Mouse (Mus musculus) neural tube, embryonic 11.5 days (tissue): Measurements from ENCODE around the gene Sparc. TPM values are rescaled to one million over a fixed set of nuclear protein-coding genes. Genes with fewer than 3 reads are reported as not detected.
A peak's percentile ranks its signal among the peaks of the same experiment; 100 is the strongest.

ENCODE experiments used
- ATAC-seq: fragments of 200-750 bp; cut with Nextera tagmentation; 2 replicates; pipeline ENCODE4 v1.8.0; 2017; ENCODE audit warnings: moderate number of reproducible peaks, mild to moderate bottlenecking, moderate TSS enrichment, moderate library complexity; ENCODE audit not compliant: insufficient read depth, low FRiP score, low TSS enrichment
- DNase-seq: peaks from one replicate; pipeline ENCODE4 v3.0.0-alpha.2; 2015; ENCODE audit warnings: low spot score
- H3K27ac ChIP-seq: fragments of 300-500 bp; sonication (generic); 2 replicates; pipeline ENCODE4 v1.5.1; 2014; ENCODE audit warnings: low read depth, mild to moderate bottlenecking, low read length
- H3K27me3 ChIP-seq: fragments of 300-500 bp; sonication (generic); 2 replicates; pipeline ENCODE4 v1.6.1; 2014; ENCODE audit warnings: mild to moderate bottlenecking, low read length, mixed read lengths; ENCODE audit not compliant: control insufficient read depth, insufficient read depth
- H3K36me3 ChIP-seq: fragments of 300-500 bp; sonication (generic); 2 replicates; pipeline ENCODE4 v1.6.1; 2014; ENCODE audit warnings: mild to moderate bottlenecking, low read length, moderate library complexity, mixed read lengths; ENCODE audit not compliant: control insufficient read depth, insufficient read depth
- H3K4me1 ChIP-seq: fragments of 300-500 bp; sonication (generic); 2 replicates; pipeline ENCODE4 v1.6.1; 2014; ENCODE audit warnings: low read length, mixed read lengths; ENCODE audit not compliant: control insufficient read depth, insufficient read depth
- H3K4me2 ChIP-seq: fragments of 300-500 bp; sonication (generic); 2 replicates; pipeline ENCODE4 v1.6.1; 2014; ENCODE audit warnings: low read depth, mild to moderate bottlenecking, moderate library complexity
- H3K4me3 ChIP-seq: fragments of 300-500 bp; sonication (generic); 2 replicates; pipeline ENCODE4 v1.5.1; 2014; ENCODE audit warnings: low read depth, low read length
- H3K9ac ChIP-seq: fragments of 300-500 bp; sonication (generic); 2 replicates; pipeline ENCODE4 v1.6.1; 2014; ENCODE audit warnings: mild to moderate bottlenecking, low read length
- H3K9me3 ChIP-seq: fragments of 300-500 bp; sonication (generic); 2 replicates; pipeline ENCODE4 v1.6.1; 2016; ENCODE audit warnings: low read length; ENCODE audit not compliant: control insufficient read depth
- WGBS: fragments of 180-500 bp; shearing (Covaris S2); extraction: QIAGEN DNeasy Blood & Tissue Kit; methylation state at CpG from one replicate; pipeline ENCODE4 v1.1.7; 2014; 5-methylcytosine and 5-hydroxymethylcytosine counted together
- polyA plus RNA-seq: library from polyadenylated mRNA; unstranded; fragments of >200 nt; fragmentation: Nextera tagmentation; extraction: Ambion mirVana; gene quantifications from 2 replicates; pipeline ENCODE4 v1.2.1, GENCODE M21; 2014

The Sparc gene
- polyA plus RNA-seq, 1 experiment from 2014 or later, result 450 TPM

DNA sequence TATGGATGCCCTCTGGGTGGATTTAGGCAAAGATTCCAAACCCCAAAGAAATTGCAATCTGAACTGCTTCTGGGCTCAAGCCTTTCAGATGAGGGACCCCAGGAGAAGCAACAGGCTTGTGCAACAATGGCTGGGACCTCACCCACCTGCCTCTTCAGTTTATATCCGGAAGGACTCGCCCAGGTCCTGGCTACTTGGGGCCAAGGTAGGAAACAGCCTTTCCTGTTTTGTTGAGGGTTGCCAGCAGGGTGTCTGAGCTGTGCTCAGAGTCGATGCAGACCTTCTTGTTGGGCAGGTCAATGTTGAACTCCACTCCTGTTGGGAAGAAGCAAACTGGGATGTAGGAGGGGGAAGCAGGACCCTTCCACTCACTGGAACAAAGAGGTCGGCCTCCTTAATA, 27.3 kb upstream of the Sparc start:
- Histone ChIP-seq H3K9ac (no peak overlapping the region), H3K36me3 (no peaks in the 10 kb centered on the region; the same call in 1 of the 2 replicates), H3K27me3 (no peaks in the 10 kb centered on the region), H3K4me1 (no peaks in the 10 kb centered on the region; the same call in 1 of the 2 replicates), H3K9me3 (no peaks in the 10 kb centered on the region), H3K27ac (no peak overlapping the region), H3K4me3 (no peak overlapping the region), H3K4me2 (no peak overlapping the region)
- ATAC-seq, result no peak
- DNase-seq, result no peak
- WGBS, result 75% methylated on average over 4 of the region's 4 CpGs

- no peak for ATAC-seq
- no peak for DNase-seq
- no peaks in the 10 kb centered on the region for H3K9me3 ChIP-seq
- no peak overlapping the region for H3K4me3 ChIP-seq
- H3K27me3 ChIP-seq, result no peaks in the 10 kb centered on the region
- no peaks in the 10 kb centered on the region; the same call in 1 of the 2 replicates for H3K36me3 ChIP-seq
- WGBS, result 74% methylated on average over 7 of the region's 7 CpGs
- H3K9ac ChIP-seq, result no peak overlapping the region
- H3K4me1 ChIP-seq, result no peaks in the 10 kb centered on the region; the same call in 1 of the 2 replicates
- no peak overlapping the region for H3K4me2 ChIP-seq
- 0 out of 2 replicates have a peak overlapping the region, but pooled peaks have one; percentile 20 for H3K27ac ChIP-seq
Measured at GRCm38 (mm10) chr11:55449531-55449930, 26.5 kb upstream of the Sparc start.

DNA sequence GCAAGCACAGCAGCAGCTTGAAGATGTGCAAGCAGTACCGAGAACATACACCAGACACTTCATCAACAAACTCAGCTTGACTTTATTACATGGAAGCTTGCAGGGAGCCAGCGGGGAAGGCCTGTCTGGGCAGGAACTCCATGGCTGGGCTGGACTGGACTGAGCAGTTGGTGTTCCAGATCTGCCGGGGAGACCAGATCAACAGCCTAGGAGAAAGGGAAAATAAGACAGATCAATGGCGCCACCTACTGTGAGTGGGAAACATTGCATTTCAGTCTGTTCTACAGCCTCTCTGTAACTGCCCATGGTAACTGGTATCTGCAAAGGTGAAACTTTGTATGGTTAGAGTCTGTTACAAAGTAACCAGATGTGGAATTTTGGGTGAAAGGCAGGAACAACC, 23.6 kb upstream of the Sparc start:
- DNase-seq, result peak; percentile 84
- Histone ChIP-seq H3K9ac (no peak overlapping the region), H3K4me3 (no peak overlapping the region), H3K4me2 (no peak overlapping the region), H3K36me3 (no peaks in the 10 kb centered on the region), H3K9me3 (no peaks in the 10 kb centered on the region), H3K27me3 (no peaks in the 10 kb centered on the region), H3K4me1 (no peaks in the 10 kb centered on the region; the same call in 1 of the 2 replicates), H3K27ac (no peak overlapping the region)
- 25% methylated on average over 4 of the region's 4 CpGs for WGBS
- ATAC-seq, result no peak

DNA sequence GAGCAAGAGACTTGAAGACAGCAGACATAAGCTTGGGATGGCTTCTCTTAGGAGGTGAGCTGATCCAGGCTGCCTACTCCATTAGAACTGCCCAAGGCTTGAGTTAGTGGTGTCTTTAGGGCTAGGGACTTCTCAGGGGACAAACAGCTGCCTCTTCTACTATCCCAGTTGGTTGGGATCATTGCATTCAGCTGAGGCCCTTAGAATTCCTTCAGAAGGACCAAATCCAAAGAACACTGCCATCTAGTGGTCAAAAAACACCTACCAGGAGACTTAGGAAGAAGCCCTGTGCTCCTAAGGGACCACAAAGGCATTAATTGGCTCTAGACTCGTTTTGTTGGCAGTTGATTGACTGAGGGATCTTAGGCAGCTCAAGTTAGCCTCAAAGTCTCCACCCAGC, 21.8 kb upstream of the Sparc start:
- no peak overlapping the region for H3K27ac ChIP-seq
- WGBS, result 9% methylated on average over 1 of the region's 1 CpGs
- no peak overlapping the region for H3K4me2 ChIP-seq
- no peaks in the 10 kb centered on the region; the same call in 1 of the 2 replicates for H3K4me1 ChIP-seq
- DNase-seq (peak; percentile 53), ATAC-seq (no peak)
- no peaks in the 10 kb centered on the region for H3K36me3 ChIP-seq
- H3K4me3 ChIP-seq, result no peak overlapping the region
- no peaks in the 10 kb centered on the region for H3K9me3 ChIP-seq
- H3K9ac ChIP-seq, result no peak overlapping the region
- H3K27me3 ChIP-seq, result no peaks in the 10 kb centered on the region

GRCm38 (mm10) chr11:55439718-55440117, 16.7 kb upstream of the Sparc start:
- H3K9ac ChIP-seq, result no peak overlapping the region
- no peak for DNase-seq
- WGBS, result 62% methylated on average over 5 of the region's 5 CpGs
- no peaks in the 10 kb centered on the region for H3K4me1 ChIP-seq
- H3K27me3 ChIP-seq, result no peaks in the 10 kb centered on the region
- ATAC-seq, result no peak
- no peaks in the 10 kb centered on the region for H3K9me3 ChIP-seq
- no peak overlapping the region for H3K4me2 ChIP-seq
- no peak overlapping the region for H3K27ac ChIP-seq
- no peak overlapping the region for H3K4me3 ChIP-seq
- no peaks in the 10 kb centered on the region for H3K36me3 ChIP-seq

DNA sequence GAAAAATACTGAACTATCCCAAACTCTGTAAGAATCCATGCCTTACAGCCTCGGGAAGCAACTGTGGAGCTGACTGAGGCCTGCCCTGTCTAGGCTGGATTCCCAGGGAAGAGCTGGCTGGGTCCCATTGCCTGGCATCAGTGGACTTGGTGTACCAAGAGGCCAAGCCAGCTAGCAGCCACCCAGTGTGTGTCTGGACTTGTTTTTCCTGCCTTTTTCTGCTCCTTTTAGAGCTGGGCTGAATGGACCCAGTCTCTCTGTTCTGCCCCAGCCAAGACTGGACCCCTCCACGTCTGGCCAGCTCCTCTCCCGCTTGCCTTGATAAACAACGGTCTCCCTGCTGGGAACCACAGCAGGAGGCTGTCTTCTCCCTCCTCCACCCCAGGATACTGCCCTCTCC, 15.0 kb upstream of the Sparc start:
- Histone ChIP-seq H3K4me3 (no peak overlapping the region), H3K36me3 (no peaks in the 10 kb centered on the region), H3K4me1 (no peaks in the 10 kb centered on the region), H3K4me2 (no peak overlapping the region), H3K27me3 (no peaks in the 10 kb centered on the region), H3K27ac (no peak overlapping the region), H3K9me3 (no peaks in the 10 kb centered on the region), H3K9ac (no peak overlapping the region)
- ATAC-seq, result no peak
- 37% methylated on average over 4 of the region's 4 CpGs for WGBS
- DNase-seq, result no peak

GRCm38 (mm10) chr11:55436089-55436488, 13.1 kb upstream of the Sparc start:
- 84% methylated on average over 6 of the region's 6 CpGs for WGBS
- Histone ChIP-seq H3K27ac (no peak overlapping the region), H3K4me3 (no peak overlapping the region), H3K27me3 (no peaks in the 10 kb centered on the region), H3K9me3 (no peaks in the 10 kb centered on the region), H3K36me3 (no peaks in the 10 kb centered on the region), H3K4me1 (no peaks in the 10 kb centered on the region), H3K9ac (no peak overlapping the region), H3K4me2 (no peak overlapping the region)
- ATAC-seq (no peak), DNase-seq (no peak)

GRCm38 (mm10) chr11:55432981-55433380, 10.0 kb upstream of the Sparc start:
- Histone ChIP-seq H3K9ac (no peak overlapping the region), H3K4me3 (no peak overlapping the region), H3K9me3 (no peaks in the 10 kb centered on the region), H3K27me3 (no peaks in the 10 kb centered on the region), H3K4me1 (no peaks in the 10 kb centered on the region; the same call in 1 of the 2 replicates), H3K4me2 (no peak overlapping the region), H3K27ac (no peak overlapping the region), H3K36me3 (no peaks in the 10 kb centered on the region)
- DNase-seq (no peak), ATAC-seq (no peak)
- WGBS, result 80% methylated on average over 3 of the region's 3 CpGs

DNA sequence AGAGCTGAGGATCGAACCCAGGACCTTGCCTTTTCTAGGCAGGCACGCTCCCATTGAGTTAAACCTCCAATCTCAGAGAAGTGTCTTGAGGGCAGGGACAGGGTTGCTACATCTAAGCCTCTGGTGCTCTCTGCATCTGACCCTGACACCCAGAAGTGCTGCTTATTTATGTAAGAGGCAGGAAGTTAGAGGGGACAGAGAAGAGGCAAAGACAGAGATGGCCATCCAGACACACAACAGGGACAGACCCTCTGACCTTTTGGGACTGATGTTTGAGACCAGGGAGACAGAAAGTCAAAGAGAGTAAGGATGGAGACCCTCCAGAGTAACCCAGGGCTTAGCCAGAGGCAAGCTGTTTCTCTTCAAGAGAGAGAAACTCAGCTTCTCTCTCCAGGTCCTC, 7.0 kb upstream of the Sparc start:
- WGBS, result 92% methylated on average over 2 of the region's 2 CpGs
- DNase-seq, result no peak

More for the DNA sequence above, 7.0 kb upstream of the Sparc start:
- H3K4me3 ChIP-seq, result no peak overlapping the region
- no peaks in the 10 kb centered on the region for H3K27me3 ChIP-seq
- peaks cover 3% of the 10 kb centered on the region for H3K4me1 ChIP-seq
- no peaks in the 10 kb centered on the region for H3K36me3 ChIP-seq
- no peak overlapping the region for H3K4me2 ChIP-seq
- H3K9ac ChIP-seq, result no peak overlapping the region
- H3K27ac ChIP-seq, result no peak overlapping the region
- no peaks in the 10 kb centered on the region for H3K9me3 ChIP-seq
- no peak for ATAC-seq
